Mouse (Mus musculus) left cerebral cortex, postnatal 25 days (tissue): ENCODE results near the gene Ms4a4d. TPM values are rescaled to one million over a fixed set of nuclear protein-coding genes. Genes with fewer than 3 reads are reported as not detected.
"Not testable (repeated sequence)": the region's sequence is repeated elsewhere in the genome, so short reads cannot be mapped to it uniquely, and the experiment has no call there.

ENCODE experiments used
- DNase-seq, 2 experiments: peaks; one replicate each; pipeline ENCODE4 v3.0.0; 2022; ENCODE audit warnings: low spot score in 2 of 2, mixed read lengths in 1 of 2
- intact Hi-C: fragments of 180-260 bp; cut with DNase I; formaldehyde crosslinking; loops from one replicate; pipeline ENCODE4 v1.15.1; 2025
- total RNA-seq, 2 experiments: library from RNA; stranded (reverse); gene quantifications; 2 replicates each; pipeline ENCODE4 v1.2.3; 2021

Gene Ms4a4d
- total RNA-seq: not detected

DNA sequence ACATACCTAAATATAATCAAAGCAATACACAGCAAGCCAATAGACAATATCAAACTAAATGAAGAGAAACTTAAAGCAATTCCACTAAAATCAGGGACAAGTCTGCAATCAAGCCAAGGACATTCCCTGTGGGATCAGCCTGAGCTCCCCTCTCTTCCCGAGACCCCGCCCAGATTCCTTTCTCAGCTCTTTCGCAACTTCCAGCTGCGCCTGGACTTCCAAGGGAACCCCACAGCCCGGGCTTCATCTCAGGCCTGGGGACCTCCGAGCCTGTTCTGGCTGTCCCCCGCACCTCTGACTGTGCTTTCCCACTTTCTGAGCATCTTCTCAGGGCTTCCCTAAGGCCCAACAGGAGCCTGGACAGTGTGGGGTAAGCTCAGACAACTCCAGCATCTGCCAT is at the start of gene Ms4a4d:
Gene Ms4a4d, plus strand, starts transcription at position 209 of the 400 bp plus-strand sequence.
- no peak for DNase-seq
- intact Hi-C loops: no loop called here

DNA sequence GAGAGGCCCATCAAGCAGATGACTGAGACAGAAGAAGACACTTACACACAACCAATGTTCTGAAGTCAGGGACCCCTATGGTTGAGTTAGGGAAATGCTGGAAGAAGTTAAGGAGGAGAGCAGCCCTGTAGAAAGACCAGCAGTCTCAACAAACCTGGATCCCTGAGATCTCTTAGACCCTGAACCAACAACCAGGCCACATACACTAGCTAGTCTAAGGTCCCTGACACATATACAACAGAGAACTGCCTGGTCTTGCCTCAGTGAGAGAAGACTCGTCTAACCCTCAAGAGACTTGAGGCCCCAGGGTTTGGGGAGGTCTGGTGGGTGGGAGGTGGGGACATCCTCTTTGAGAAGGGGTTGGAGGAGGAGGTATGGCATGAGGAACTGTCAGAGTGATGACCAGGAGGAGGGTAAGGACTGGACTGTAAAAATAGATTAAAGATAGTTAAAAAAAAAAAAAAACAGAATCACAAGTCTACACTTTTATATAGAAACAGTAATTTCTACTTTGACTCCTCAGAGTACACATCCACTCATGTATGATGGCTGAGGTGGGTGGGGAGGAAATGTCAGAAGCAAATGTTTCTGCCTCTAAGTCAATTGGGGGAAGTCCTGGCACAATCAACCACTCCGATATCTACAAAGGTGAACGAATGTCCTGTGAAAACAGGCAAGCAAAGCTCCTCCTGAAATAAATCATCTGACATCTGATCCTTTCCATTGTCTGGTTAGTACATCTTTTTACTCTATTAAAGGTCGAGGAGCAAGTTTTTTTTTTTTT is 45.0 kb upstream of the Ms4a4d start:
- DNase-seq: no peak
- intact Hi-C loops: loop anchor here (5.0 kb wide), 1 partner anchor 104 kb away; no protein-coding TSS in a partner anchor

DNA sequence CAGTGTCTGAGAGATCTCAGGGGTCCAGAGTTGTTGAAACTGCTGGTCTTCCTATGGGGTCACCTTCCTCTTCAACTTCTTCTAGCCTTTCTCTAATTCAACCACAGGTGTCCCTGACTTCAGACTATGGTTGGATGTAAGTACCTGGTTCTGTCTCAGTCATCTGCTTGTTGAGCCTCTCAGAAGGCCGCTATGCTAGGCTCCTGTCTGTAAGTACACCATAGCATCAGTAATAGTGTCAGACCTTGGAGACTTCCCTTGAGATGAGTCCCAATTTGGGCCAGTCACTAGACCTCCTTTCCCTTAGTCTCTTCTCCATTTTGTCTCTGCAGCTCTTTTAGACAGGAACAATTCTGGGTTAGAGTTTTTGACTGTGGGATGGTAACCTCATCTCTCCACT is 43.9 kb upstream of the Ms4a4d start:
- no peak for DNase-seq
- intact Hi-C loops: loop anchor here (5.0 kb wide), 1 partner anchor 105 kb away; no protein-coding TSS in a partner anchor

DNA sequence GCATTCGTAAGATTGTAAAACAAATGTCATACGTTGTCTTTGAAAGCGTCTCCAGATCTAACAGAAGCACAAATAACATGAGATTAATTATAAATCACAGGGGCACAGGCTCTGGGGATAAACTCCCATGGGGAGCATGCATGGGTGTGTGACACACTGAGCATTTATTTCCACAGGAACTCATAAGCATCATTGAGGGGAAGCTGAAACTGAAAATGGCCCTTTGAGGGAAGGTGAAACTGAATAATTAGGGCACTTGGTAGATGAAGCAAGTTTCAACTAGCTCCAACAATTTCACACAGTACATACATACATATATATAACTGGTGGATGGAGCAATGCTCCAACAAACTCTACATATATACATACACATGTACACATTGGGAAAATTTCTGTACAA is 42.1 kb upstream of the Ms4a4d start:
- no peak for DNase-seq
- intact Hi-C loops: loop anchor here (5.0 kb wide), 1 partner anchor 107 kb away; no protein-coding TSS in a partner anchor

GRCm38 (mm10) chr19:11496361-11496760 is 40.2 kb upstream of the Ms4a4d start:
- intact Hi-C loops: no loop called here
- DNase-seq: no peak

GRCm38 (mm10) chr19:11497300-11497699 is 39.3 kb upstream of the Ms4a4d start:
- intact Hi-C loops, DNase-seq: not testable (repeated sequence)

- DNase-seq: no peak
- intact Hi-C loops: loop anchor here (2.0 kb wide), 1 partner anchor 48 kb away; no protein-coding TSS in a partner anchor
Measured at GRCm38 (mm10) chr19:11500796-11501195, 35.8 kb upstream of the Ms4a4d start.

GRCm38 (mm10) chr19:11501326-11501725 is 35.3 kb upstream of the Ms4a4d start:
- no peak for DNase-seq
- intact Hi-C loops: loop anchor here (2.0 kb wide), 1 partner anchor 47 kb away; no protein-coding TSS in a partner anchor

GRCm38 (mm10) chr19:11504857-11505256 is 31.7 kb upstream of the Ms4a4d start:
- intact Hi-C loops: no loop called here
- no peak for DNase-seq

- intact Hi-C loops: no loop called here
- no peak for DNase-seq
Measured at GRCm38 (mm10) chr19:11513458-11513857, 23.1 kb upstream of the Ms4a4d start.

- no peak for DNase-seq
- intact Hi-C loops: no loop called here
Measured at GRCm38 (mm10) chr19:11516246-11516645, 20.4 kb upstream of the Ms4a4d start, which contains the start of gene Ms4a6b. TSS of gene Ms4a6b (plus strand) at chr19:11516512.

GRCm38 (mm10) chr19:11516845-11517244 is 19.8 kb upstream of the Ms4a4d start:
- intact Hi-C loops: no loop called here
- DNase-seq: no peak

- DNase-seq, intact Hi-C loops: not testable (repeated sequence)
Measured at GRCm38 (mm10) chr19:11517373-11517772, 19.2 kb upstream of the Ms4a4d start.

GRCm38 (mm10) chr19:11518356-11518755 is 18.2 kb upstream of the Ms4a4d start:
- DNase-seq, intact Hi-C loops: not testable (repeated sequence)

DNA sequence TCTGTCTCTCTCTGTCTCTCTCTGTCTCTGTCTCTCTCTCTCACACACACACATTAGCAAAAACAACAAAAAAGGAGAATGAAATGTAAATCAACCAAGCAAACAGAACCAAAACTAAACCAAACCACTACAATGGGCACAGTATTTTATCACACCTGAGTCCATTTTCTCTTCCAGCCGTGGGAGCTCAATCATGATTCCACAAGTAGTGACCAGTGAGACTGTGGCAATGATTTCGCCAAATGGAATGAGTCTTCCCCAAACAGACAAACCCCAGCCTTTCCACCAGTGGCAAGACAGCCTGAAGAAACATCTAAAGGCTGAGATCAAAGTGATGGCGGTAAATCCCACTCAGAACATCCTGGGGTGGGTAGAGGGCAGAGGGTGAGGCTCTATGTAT is 16.5 kb upstream of the Ms4a4d start:
- intact Hi-C loops: no loop called here

DNA sequence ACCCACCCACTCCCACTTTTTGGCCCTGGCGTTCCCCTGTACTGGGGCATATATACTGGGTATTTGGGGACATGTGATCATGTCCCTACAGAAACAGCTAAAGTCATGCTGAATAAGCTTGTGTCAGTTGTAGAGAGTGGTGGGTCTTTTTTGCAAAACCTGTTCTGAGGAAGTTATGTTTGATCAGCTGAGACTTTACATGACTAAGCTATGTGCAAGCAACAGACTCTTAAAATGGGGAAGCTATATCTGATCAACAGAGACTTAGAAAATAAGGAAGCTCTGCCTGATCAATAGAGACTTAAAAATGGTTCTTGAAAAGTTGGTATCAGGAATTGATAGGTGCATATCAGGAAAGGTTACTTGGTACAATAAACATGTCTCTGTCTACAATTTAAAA is 3.2 kb upstream of the Ms4a4d start:
- intact Hi-C loops: no loop called here
- no peak for DNase-seq

More for the DNA sequence above, 16.5 kb upstream of the Ms4a4d start:
- no peak for DNase-seq

GRCm38 (mm10) chr19:11533888-11534445 is 2.6 kb upstream of the Ms4a4d start:
- DNase-seq: no peak
- intact Hi-C loops: no loop called here

GRCm38 (mm10) chr19:11537336-11537735 is 735 bp downstream of the Ms4a4d start:
- no peak for DNase-seq
- intact Hi-C loops: no loop called here

GRCm38 (mm10) chr19:11540166-11540821 is 3.7 kb downstream of the Ms4a4d start:
- intact Hi-C loops, DNase-seq: not testable (repeated sequence)

DNA sequence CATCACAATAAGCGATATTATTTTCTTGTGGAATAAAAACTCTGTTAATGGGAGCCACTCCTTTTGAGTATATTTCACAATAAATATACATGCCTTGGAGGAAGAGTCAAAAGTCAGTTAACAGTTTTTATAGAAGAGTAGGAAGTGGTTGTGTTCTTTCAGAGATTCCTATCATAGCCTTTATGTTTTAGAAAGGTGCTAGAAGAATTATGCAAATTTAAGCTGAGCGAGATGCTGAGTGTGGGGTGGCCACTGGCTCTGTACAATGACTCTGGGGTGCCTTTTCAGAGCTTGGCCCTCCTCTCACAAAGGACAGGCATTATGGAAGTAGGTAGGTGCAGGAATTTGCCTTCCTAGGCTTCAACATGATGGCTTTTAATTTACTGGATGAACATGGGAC is 7.8 kb downstream of the Ms4a4d start:
- DNase-seq, intact Hi-C loops: not testable (repeated sequence)
